Mouse (Mus musculus): ENCODE measurements at regions not wholly inside any gene's neighbourhood (a gene's known extent, or its start where the extent isn't known, plus 50 kb on each side); places are given as distances from the start of the nearest gene placed in this dataset.

GRCm38 (mm10) chr2:80969354-80969753, 352.3 kb downstream of the Nup35 start:
- DNase-seq (ENCODE audit: low read depth, low spot score) = no peak

- DNase-seq (ENCODE audit: low read depth, low spot score) = no peak
These were observed 356.2 kb downstream of the Nup35 start for GRCm38 (mm10) chr2:80973217-80973616.

- DNase-seq (ENCODE audit: low read depth, low spot score) = no peak
These were observed 381.3 kb downstream of the Nup35 start for GRCm38 (mm10) chr2:80998296-80998695.

- no peak for DNase-seq (ENCODE audit: low read depth, low spot score)
These were observed 390.0 kb downstream of the Nup35 start for GRCm38 (mm10) chr2:81007071-81007470.

GRCm38 (mm10) chr2:81023620-81024019, 406.6 kb downstream of the Nup35 start:
- DNase-seq (ENCODE audit: low read depth, low spot score) = no peak
